Mouse (Mus musculus): ENCODE measurements at regions not wholly inside any gene's neighbourhood (a gene's known extent, or its start where the extent isn't known, plus 50 kb on each side); places are given as distances from the start of the nearest gene placed in this dataset.

- 30% methylated on average over 2 of the region's 2 CpGs for WGBS
- no peak overlapping the region for H3K4me2 ChIP-seq (replicated peaks)
- no peaks in the 10 kb centered on the region for H3K9me3 ChIP-seq
- no peak overlapping the region for H3K27ac ChIP-seq
- H3K4me1 ChIP-seq, result no peaks in the 10 kb centered on the region
- H3K9ac ChIP-seq, result no peak overlapping the region
- ATAC-seq (ENCODE audit: insufficient number of reproducible peaks, insufficient read depth, low FRiP score, low TSS enrichment), result no peak
- H3K4me3 ChIP-seq, result no peak overlapping the region
- H3K27me3 ChIP-seq, result no peaks in the 10 kb centered on the region
- H3K36me3 ChIP-seq, result no peaks in the 10 kb centered on the region
Observed at GRCm38 (mm10) chr12:14088960-14089359, 62.9 kb downstream of the Fam84a start.

DNA sequence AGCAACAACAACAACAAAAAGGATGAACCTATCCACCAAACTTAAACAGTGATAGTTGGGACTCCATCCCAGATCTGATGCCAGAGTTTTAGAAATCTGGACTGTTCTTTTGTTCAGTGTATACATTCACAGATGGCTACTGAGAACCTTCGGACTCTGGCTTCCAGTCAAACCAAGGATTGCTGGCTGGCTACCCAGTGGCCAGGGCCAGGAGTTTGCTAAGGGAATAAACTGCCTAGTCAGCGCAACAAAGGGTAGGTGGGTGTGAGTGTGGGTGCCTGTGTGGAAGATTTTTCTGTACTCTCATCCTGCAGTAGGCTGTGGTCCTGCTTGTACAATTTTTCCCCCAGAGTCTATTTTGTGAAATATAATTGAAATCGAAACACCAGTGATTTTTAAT lies 69.1 kb downstream of the Fam84a start:
- H3K4me2 ChIP-seq (replicated peaks), result no peak overlapping the region
- H3K9me3 ChIP-seq, result no peaks in the 10 kb centered on the region
- no peaks in the 10 kb centered on the region for H3K27me3 ChIP-seq
- no peak overlapping the region for H3K9ac ChIP-seq
- H3K27ac ChIP-seq, result no peak overlapping the region
- ATAC-seq (ENCODE audit: insufficient number of reproducible peaks, insufficient read depth, low FRiP score, low TSS enrichment), result no peak
- H3K4me1 ChIP-seq, result no peaks in the 10 kb centered on the region
- H3K4me3 ChIP-seq, result no peak overlapping the region
- no peaks in the 10 kb centered on the region for H3K36me3 ChIP-seq
- 89% methylated on average over 3 of the region's 3 CpGs for WGBS

DNA sequence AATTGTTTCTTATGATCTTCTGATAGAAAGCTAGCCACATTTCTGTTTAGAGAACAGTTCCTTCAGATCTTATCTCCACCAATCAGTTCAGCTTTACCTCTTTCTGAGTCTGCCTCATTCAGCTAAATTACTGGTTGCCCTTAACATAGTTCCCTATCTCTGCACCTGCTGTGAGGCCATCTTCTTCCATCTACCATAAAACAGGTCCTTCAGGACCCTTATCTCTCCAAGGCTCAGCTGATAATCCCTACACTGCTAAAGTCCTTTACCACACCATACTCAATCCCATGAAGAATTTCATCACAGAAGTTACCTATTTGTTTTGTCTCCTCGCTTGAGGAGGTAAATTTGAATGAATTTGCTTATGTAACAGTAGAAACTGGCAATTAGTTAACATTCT lies 72.0 kb downstream of the Fam84a start:
- H3K9me3 ChIP-seq, result no peaks in the 10 kb centered on the region
- WGBS, result 74% methylated on average over 1 of the region's 1 CpGs
- no peak for ATAC-seq (ENCODE audit: insufficient number of reproducible peaks, insufficient read depth, low FRiP score, low TSS enrichment)
- no peak overlapping the region for H3K9ac ChIP-seq
- H3K4me3 ChIP-seq, result no peak overlapping the region
- H3K4me2 ChIP-seq (replicated peaks), result no peak overlapping the region
- no peaks in the 10 kb centered on the region for H3K36me3 ChIP-seq
- no peak overlapping the region for H3K27ac ChIP-seq
- H3K27me3 ChIP-seq, result no peaks in the 10 kb centered on the region
- no peaks in the 10 kb centered on the region for H3K4me1 ChIP-seq

GRCm38 (mm10) chr12:14069049-14069448 lies 82.8 kb downstream of the Fam84a start:
- Histone ChIP-seq H3K9ac (no peak overlapping the region), H3K9me3 (no peaks in the 10 kb centered on the region), H3K27ac (no peak overlapping the region), H3K4me2 (replicated peaks) (no peak overlapping the region), H3K4me1 (no peaks in the 10 kb centered on the region), H3K36me3 (no peaks in the 10 kb centered on the region), H3K27me3 (no peaks in the 10 kb centered on the region), H3K4me3 (no peak overlapping the region)
- 72% methylated on average over 4 of the region's 4 CpGs for WGBS
- no peak for ATAC-seq (ENCODE audit: insufficient number of reproducible peaks, insufficient read depth, low FRiP score, low TSS enrichment)

- Histone ChIP-seq H3K4me1 (no peaks in the 10 kb centered on the region), H3K9me3 (no peaks in the 10 kb centered on the region), H3K36me3 (no peaks in the 10 kb centered on the region), H3K4me3 (no peak overlapping the region), H3K27me3 (no peaks in the 10 kb centered on the region), H3K9ac (no peak overlapping the region), H3K4me2 (replicated peaks) (no peak overlapping the region), H3K27ac (no peak overlapping the region)
- 67% methylated on average over 3 of the region's 3 CpGs for WGBS
- no peak for ATAC-seq (ENCODE audit: insufficient number of reproducible peaks, insufficient read depth, low FRiP score, low TSS enrichment)
Observed at GRCm38 (mm10) chr12:14065401-14065800, 86.5 kb downstream of the Fam84a start.

DNA sequence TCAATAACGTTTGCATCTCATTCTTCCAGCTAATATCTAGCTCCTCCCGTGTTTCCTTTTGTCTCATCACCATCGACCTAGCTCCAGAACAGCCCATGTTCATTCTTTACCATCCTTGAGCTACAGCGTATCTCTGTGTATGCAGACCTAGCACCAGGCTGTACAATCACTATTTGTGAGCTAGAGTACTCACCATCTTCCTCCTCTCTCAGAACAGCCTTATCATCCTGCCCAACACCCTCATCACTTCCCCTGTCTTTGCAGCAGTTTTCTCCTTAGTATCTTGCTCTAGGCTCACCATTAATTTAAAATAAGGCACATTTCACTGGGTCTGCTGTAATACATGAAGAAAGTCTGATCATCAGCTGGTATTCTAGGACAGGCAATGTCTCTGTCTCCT lies 88.6 kb downstream of the Fam84a start:
- no peaks in the 10 kb centered on the region for H3K27me3 ChIP-seq

DNA sequence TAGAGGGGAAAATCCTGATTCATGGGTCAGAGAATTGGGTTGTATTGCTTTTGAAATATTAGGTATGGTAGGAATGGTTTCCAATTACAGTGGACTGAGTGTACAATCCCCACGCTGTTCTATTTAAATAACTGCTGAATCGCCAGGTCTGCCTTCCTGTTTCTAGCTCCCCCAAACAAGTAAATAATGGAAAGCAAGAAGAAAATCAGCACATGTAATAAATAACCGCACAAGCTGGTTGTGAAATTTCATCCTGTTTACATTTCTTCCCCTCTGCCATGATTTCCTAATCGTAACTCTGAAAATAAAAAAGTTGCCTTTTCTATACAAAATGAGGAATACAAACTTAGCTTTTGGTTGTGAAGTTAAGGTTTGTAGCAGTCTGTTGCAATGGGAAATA lies 95.7 kb downstream of the Fam84a start:
- no peaks in the 10 kb centered on the region for H3K27me3 ChIP-seq
- H3K9me3 ChIP-seq, result no peaks in the 10 kb centered on the region
- 61% methylated on average over 4 of the region's 4 CpGs for WGBS
- H3K9ac ChIP-seq, result no peak overlapping the region
- ATAC-seq (ENCODE audit: insufficient number of reproducible peaks, insufficient read depth, low FRiP score, low TSS enrichment), result no peak
- H3K4me1 ChIP-seq, result no peaks in the 10 kb centered on the region
- no peak overlapping the region for H3K27ac ChIP-seq
- no peak overlapping the region for H3K4me3 ChIP-seq
- no peaks in the 10 kb centered on the region for H3K36me3 ChIP-seq
- H3K4me2 ChIP-seq (replicated peaks), result no peak overlapping the region

More for the DNA sequence above, 88.6 kb downstream of the Fam84a start:
- ATAC-seq (ENCODE audit: insufficient number of reproducible peaks, insufficient read depth, low FRiP score, low TSS enrichment), result no peak
- Histone ChIP-seq H3K9ac (no peak overlapping the region), H3K4me2 (replicated peaks) (no peak overlapping the region), H3K36me3 (no peaks in the 10 kb centered on the region), H3K27ac (no peak overlapping the region), H3K4me3 (no peak overlapping the region), H3K9me3 (no peaks in the 10 kb centered on the region), H3K4me1 (no peaks in the 10 kb centered on the region)
- 76% methylated on average over 4 of the region's 4 CpGs for WGBS

DNA sequence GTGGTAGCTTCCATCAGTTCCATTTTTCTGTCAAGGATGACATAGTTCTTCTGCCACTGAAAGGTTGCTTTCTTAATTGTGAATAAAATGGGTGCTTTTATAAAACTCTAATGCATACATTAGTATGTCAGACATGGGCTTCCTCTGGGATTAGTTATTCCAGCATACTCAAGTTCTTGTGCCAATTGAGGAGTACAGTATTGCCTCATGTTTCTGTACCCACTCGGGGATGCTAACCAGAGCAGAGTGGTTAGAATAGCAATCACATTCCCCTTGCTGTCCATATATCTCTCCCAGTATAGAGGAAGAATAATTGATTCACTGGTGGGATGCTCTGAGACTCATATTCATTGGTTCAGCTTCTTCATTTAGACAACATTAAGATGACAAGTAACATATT lies 119.5 kb downstream of the Fam84a start:
- WGBS, result 82% methylated on average over 1 of the region's 1 CpGs
- ATAC-seq (ENCODE audit: insufficient number of reproducible peaks, insufficient read depth, low FRiP score, low TSS enrichment), result no peak

DNA sequence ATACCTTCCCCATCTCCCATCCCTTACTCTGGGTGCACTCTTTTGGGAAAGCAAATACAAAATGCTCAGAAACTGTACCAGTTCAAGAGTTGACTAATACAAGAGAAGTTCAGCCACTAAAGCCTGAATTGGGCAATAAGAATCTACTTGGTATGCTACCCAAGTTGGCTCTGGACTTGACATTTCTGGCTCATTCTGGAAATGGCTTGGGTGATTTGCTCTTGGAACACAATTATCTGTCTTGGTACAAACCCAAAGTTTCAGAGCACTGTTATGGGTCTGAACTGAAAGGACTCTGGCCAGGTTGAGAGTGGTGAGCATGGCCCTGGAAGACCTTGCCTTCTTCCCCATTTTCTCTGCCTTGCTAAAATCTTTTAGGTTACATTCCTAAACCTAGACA lies 136.6 kb downstream of the Fam84a start:
- Histone ChIP-seq H3K4me2 (replicated peaks) (no peak overlapping the region), H3K27me3 (no peaks in the 10 kb centered on the region), H3K9ac (no peak overlapping the region), H3K27ac (no peak overlapping the region), H3K36me3 (no peaks in the 10 kb centered on the region), H3K4me1 (no peaks in the 10 kb centered on the region), H3K9me3 (no peaks in the 10 kb centered on the region), H3K4me3 (no peak overlapping the region)
- ATAC-seq (ENCODE audit: insufficient number of reproducible peaks, insufficient read depth, low FRiP score, low TSS enrichment), result no peak

More for the DNA sequence above, 119.5 kb downstream of the Fam84a start:
- Histone ChIP-seq H3K9me3 (no peaks in the 10 kb centered on the region), H3K27me3 (no peaks in the 10 kb centered on the region), H3K27ac (no peak overlapping the region), H3K9ac (no peak overlapping the region), H3K36me3 (no peaks in the 10 kb centered on the region), H3K4me1 (no peaks in the 10 kb centered on the region), H3K4me3 (no peak overlapping the region), H3K4me2 (replicated peaks) (no peak overlapping the region)

GRCm38 (mm10) chr12:14005991-14006390 lies 145.9 kb downstream of the Fam84a start:
- no peak overlapping the region for H3K9ac ChIP-seq
- no peaks in the 10 kb centered on the region for H3K36me3 ChIP-seq
- no peak overlapping the region for H3K4me2 ChIP-seq (replicated peaks)
- no peak overlapping the region for H3K27ac ChIP-seq
- 81% methylated on average over 1 of the region's 1 CpGs for WGBS
- no peak for ATAC-seq (ENCODE audit: insufficient number of reproducible peaks, insufficient read depth, low FRiP score, low TSS enrichment)
- H3K27me3 ChIP-seq, result no peaks in the 10 kb centered on the region
- no peaks in the 10 kb centered on the region for H3K9me3 ChIP-seq
- H3K4me1 ChIP-seq, result no peaks in the 10 kb centered on the region
- H3K4me3 ChIP-seq, result no peak overlapping the region

DNA sequence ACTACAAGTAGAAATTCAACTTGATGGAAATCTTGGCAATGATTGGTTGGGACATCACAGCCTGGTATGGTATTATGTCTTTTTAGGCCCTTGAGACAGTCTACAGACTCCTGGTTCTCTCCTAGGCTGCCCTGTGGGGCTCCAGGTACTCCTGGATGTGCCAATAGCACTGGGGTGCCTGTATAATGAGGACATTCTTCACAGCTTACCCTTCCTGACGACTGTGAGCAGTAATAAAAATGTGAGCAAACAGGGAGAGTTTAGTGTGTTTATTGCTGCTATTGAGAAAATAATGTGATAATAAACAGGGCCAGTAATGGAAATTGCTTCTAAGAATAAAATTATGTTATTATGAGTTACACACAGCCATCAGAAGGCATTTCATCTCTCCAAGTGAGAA lies 150.2 kb downstream of the Fam84a start:
- no peak overlapping the region for H3K27ac ChIP-seq
- no peak for ATAC-seq (ENCODE audit: insufficient number of reproducible peaks, insufficient read depth, low FRiP score, low TSS enrichment)
- no peak overlapping the region for H3K4me2 ChIP-seq (replicated peaks)
- no peaks in the 10 kb centered on the region for H3K36me3 ChIP-seq
- H3K27me3 ChIP-seq, result no peaks in the 10 kb centered on the region
- WGBS, result 66% methylated on average over 1 of the region's 1 CpGs
- no peak overlapping the region for H3K9ac ChIP-seq
- no peaks in the 10 kb centered on the region for H3K9me3 ChIP-seq
- no peaks in the 10 kb centered on the region for H3K4me1 ChIP-seq
- H3K4me3 ChIP-seq, result no peak overlapping the region

- WGBS, result 84% methylated on average over 1 of the region's 1 CpGs
- Histone ChIP-seq H3K27ac (no peak overlapping the region), H3K9me3 (no peaks in the 10 kb centered on the region), H3K4me1 (no peaks in the 10 kb centered on the region), H3K4me3 (no peak overlapping the region), H3K27me3 (no peaks in the 10 kb centered on the region), H3K36me3 (no peaks in the 10 kb centered on the region), H3K9ac (no peak overlapping the region), H3K4me2 (replicated peaks) (no peak overlapping the region)
- no peak for ATAC-seq (ENCODE audit: insufficient number of reproducible peaks, insufficient read depth, low FRiP score, low TSS enrichment)
Observed at GRCm38 (mm10) chr12:13984396-13984776, 167.5 kb downstream of the Fam84a start.
